Mouse (Mus musculus) liver, embryonic 14.5 days (tissue): ENCODE results near the gene Dlg2. TPM values are rescaled to one million over a fixed set of nuclear protein-coding genes. Genes with fewer than 3 reads are reported as not detected.
A peak's percentile ranks its signal among the peaks of the same experiment; 100 is the strongest.

Source experiments
- ATAC-seq: fragments of 200-750 bp; cut with Nextera tagmentation; 2 replicates; pipeline ENCODE4 v1.8.0; 2017; ENCODE audit warnings: moderate number of reproducible peaks, mild to moderate bottlenecking, moderate library complexity; ENCODE audit not compliant: insufficient read depth
- DNase-seq, 3 experiments: peaks; one replicate each; pipeline ENCODE4 v3.0.0-alpha.2; 2012 to 2013; ENCODE audit warnings: low read depth in 3 of 3, low spot score in 3 of 3
- H3K27ac ChIP-seq: fragments of 300-500 bp; sonication (generic); 2 replicates; pipeline ENCODE4 v1.5.1; 2014; ENCODE audit warnings: moderate library complexity, mild to moderate bottlenecking, control low read depth, inconsistent platforms
- H3K27me3 ChIP-seq: fragments of 300-500 bp; sonication (generic); 2 replicates; pipeline ENCODE4 v1.6.1; 2014; ENCODE audit warnings: mild to moderate bottlenecking, low read length, moderate library complexity; ENCODE audit not compliant: control insufficient read depth, insufficient read depth
- H3K36me3 ChIP-seq: fragments of 300-500 bp; sonication (generic); replicated peaks from 2 replicates; pipeline ENCODE4 v1.6.1; 2014; ENCODE audit warnings: low read depth; ENCODE audit not compliant: control insufficient read depth, insufficient read depth
- H3K4me1 ChIP-seq, 2 experiments: fragments of 200-500 bp in 1 of 2; fragments of 300-500 bp in 1 of 2; sonication (generic) in 1 of 2; replicated peaks; 2 replicates each; pipeline ENCODE4 v1.6.1; 2012 to 2014; ENCODE audit warnings: antibody characterized with exemption in 1 of 2, inconsistent platforms in 1 of 2, low read length in 1 of 2; ENCODE audit not compliant: control insufficient read depth in 2 of 2, insufficient read depth in 2 of 2
- H3K4me2 ChIP-seq: fragments of 300-500 bp; sonication (generic); 2 replicates; pipeline ENCODE4 v1.6.1; 2014; ENCODE audit warnings: low read depth, mild to moderate bottlenecking, control low read depth, moderate library complexity
- H3K4me3 ChIP-seq, 2 experiments: fragments of 200-500 bp in 1 of 2; fragments of 300-500 bp in 1 of 2; sonication (generic) in 1 of 2; 2 replicates each; pipeline ENCODE4 v1.5.1; 2012 to 2014; ENCODE audit warnings: low read depth in 2 of 2, low read length in 2 of 2, mild to moderate bottlenecking in 2 of 2, control low read depth in 1 of 2, inconsistent platforms in 1 of 2, moderate library complexity in 1 of 2; ENCODE audit not compliant: insufficient read depth in 1 of 2
- H3K9ac ChIP-seq: fragments of 300-500 bp; sonication (generic); replicated peaks from 2 replicates; pipeline ENCODE4 v1.6.1; 2014; ENCODE audit warnings: mild to moderate bottlenecking, control low read depth, moderate library complexity
- H3K9me3 ChIP-seq: fragments of 300-500 bp; sonication (generic); 2 replicates; pipeline ENCODE4 v1.6.1; 2016; ENCODE audit warnings: low read length, mixed read lengths; ENCODE audit not compliant: control insufficient read depth
- CTCF ChIP-seq: IDR thresholded peaks from 2 replicates; pipeline ENCODE4 v1.5.1; 2016; ENCODE audit warnings: antibody characterized with exemption, low read depth, control low read depth
- EP300 ChIP-seq: IDR thresholded peaks from 2 replicates; pipeline ENCODE4 v1.6.1; 2016; ENCODE audit warnings: antibody characterized with exemption, low read depth
- WGBS: fragments of 180-500 bp; shearing (Covaris S2); extraction: QIAGEN DNeasy Blood & Tissue Kit; methylation state at CpG from one replicate; pipeline ENCODE4 v1.1.7; 2014; ENCODE audit not compliant: insufficient replicate concordance; 5-methylcytosine and 5-hydroxymethylcytosine counted together
- polyA plus RNA-seq, 2 experiments: library from polyadenylated mRNA; depleted of rRNA in 1 of 2; stranded (reverse) in 1 of 2; unstranded in 1 of 2; fragments of >200 nt; fragmentation: Nextera tagmentation in 1 of 2; extraction: Ambion mirVana in 1 of 2; gene quantifications; 2 replicates each; pipeline versions ENCODE4 v1.2.1 to v1.2.3; 2012 to 2014

Gene Dlg2
- polyA plus RNA-seq, 2 experiments, result 0.33 to 0.44 TPM

GRCm38 (mm10) chr7:91583566-91583965 lies 1107.1 kb downstream of the Dlg2 start:
- TF ChIP-seq EP300 (no peak), CTCF (no peak)
- DNase-seq, result no peak
- 19% methylated on average over 1 of the region's 1 CpGs for WGBS
- Histone ChIP-seq H3K9me3 (no peaks in the 10 kb centered on the region), H3K4me1 (no peaks in the 10 kb centered on the region), H3K27ac (no peak overlapping the region), H3K36me3 (no peaks in the 10 kb centered on the region), H3K4me2 (no peak overlapping the region), H3K4me3 (no peak overlapping the region), H3K27me3 (no peaks in the 10 kb centered on the region), H3K9ac (no peak overlapping the region)
- ATAC-seq, result no peak

GRCm38 (mm10) chr7:91591261-91592170 lies 1115.0 kb downstream of the Dlg2 start:
- 43% methylated on average over 5 of the region's 5 CpGs for WGBS
- H3K27ac ChIP-seq, result no peak overlapping the region

GRCm38 (mm10) chr7:91598549-91598948 lies 1122.1 kb downstream of the Dlg2 start:
- Histone ChIP-seq H3K4me1 (no peaks in the 10 kb centered on the region), H3K9ac (no peak overlapping the region), H3K27me3 (no peaks in the 10 kb centered on the region), H3K27ac (no peak overlapping the region), H3K9me3 (no peaks in the 10 kb centered on the region), H3K4me3 (no peak overlapping the region), H3K36me3 (no peaks in the 10 kb centered on the region), H3K4me2 (no peak overlapping the region)
- 16% methylated on average over 4 of the region's 4 CpGs for WGBS
- DNase-seq (no peak), ATAC-seq (no peak)
- TF ChIP-seq CTCF (no peak), EP300 (no peak)

More at GRCm38 (mm10) chr7:91591261-91592170, 1115.0 kb downstream of the Dlg2 start:
- no peaks in the 10 kb centered on the region for H3K9me3 ChIP-seq
- no peak for TF ChIP-seq CTCF
- TF ChIP-seq EP300, result no peak
- H3K4me2 ChIP-seq, result no peak overlapping the region
- ATAC-seq (no peak), DNase-seq (no peak)
- H3K9ac ChIP-seq, result no peak overlapping the region
- H3K27me3 ChIP-seq, result no peaks in the 10 kb centered on the region
- no peak overlapping the region for H3K4me3 ChIP-seq
- no peaks in the 10 kb centered on the region for H3K36me3 ChIP-seq
- H3K4me1 ChIP-seq, result no peaks in the 10 kb centered on the region

GRCm38 (mm10) chr7:91601307-91601706 lies 1124.8 kb downstream of the Dlg2 start:
- Histone ChIP-seq H3K4me3 (no peak overlapping the region), H3K27ac (no peak overlapping the region), H3K4me1 (no peaks in the 10 kb centered on the region), H3K9ac (no peak overlapping the region), H3K4me2 (no peak overlapping the region), H3K27me3 (no peaks in the 10 kb centered on the region), H3K9me3 (no peaks in the 10 kb centered on the region), H3K36me3 (no peaks in the 10 kb centered on the region)
- no peak for TF ChIP-seq EP300
- TF ChIP-seq CTCF, result peak; percentile 12; the same call in 1 of the 2 replicates
- no peak for DNase-seq
- no peak for ATAC-seq

GRCm38 (mm10) chr7:91603561-91603960 lies 1127.1 kb downstream of the Dlg2 start:
- Histone ChIP-seq H3K27ac (no peak overlapping the region), H3K9ac (no peak overlapping the region), H3K27me3 (no peaks in the 10 kb centered on the region), H3K36me3 (no peaks in the 10 kb centered on the region), H3K4me2 (no peak overlapping the region), H3K4me1 (no peaks in the 10 kb centered on the region), H3K4me3 (no peak overlapping the region), H3K9me3 (no peaks in the 10 kb centered on the region)
- DNase-seq, result no peak
- ATAC-seq, result no peak
- no peak for TF ChIP-seq CTCF
- 50% methylated on average over 4 of the region's 4 CpGs for WGBS
